Mouse (Mus musculus) adrenal gland, adult (tissue): ENCODE results near the gene Chn1.
A peak's percentile ranks its signal among the peaks of the same experiment; 100 is the strongest.

ENCODE experiments used
- DNase-seq, 2 experiments: peaks; one replicate each; pipeline ENCODE4 v3.0.0; 2022 to 2023; ENCODE audit warnings: low spot score in 1 of 2; ENCODE audit not compliant: inconsistent age in 2 of 2

Gene Chn1

GRCm38 (mm10) chr2:73654059-73654891, 120.9 kb downstream of the Chn1 start:
- DNase-seq, result no peak

DNA sequence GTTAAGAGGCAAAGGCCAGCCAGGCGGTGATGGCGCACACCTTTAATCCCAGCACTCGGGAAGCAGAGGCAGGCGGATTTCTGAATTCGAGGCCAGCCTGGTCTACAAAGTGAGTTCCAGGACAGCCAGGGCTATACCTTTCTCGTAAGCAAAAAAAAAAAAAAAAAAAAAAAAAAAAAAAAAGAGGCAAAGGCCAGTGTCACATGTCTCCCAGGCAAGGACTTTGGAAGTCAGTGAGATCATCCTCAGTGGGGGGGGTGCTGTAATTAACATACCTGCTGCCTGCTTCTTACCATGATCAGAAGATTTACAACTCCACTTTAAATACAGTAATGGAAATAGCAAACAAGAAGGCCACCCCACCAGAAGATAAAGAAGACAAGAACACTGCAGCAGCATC, 137.5 kb downstream of the Chn1 start:
- DNase-seq, result no peak

- DNase-seq, result peak in 1 of 2 experiments; percentile 51
Observed at GRCm38 (mm10) chr2:73636387-73636786, 138.8 kb downstream of the Chn1 start.

DNA sequence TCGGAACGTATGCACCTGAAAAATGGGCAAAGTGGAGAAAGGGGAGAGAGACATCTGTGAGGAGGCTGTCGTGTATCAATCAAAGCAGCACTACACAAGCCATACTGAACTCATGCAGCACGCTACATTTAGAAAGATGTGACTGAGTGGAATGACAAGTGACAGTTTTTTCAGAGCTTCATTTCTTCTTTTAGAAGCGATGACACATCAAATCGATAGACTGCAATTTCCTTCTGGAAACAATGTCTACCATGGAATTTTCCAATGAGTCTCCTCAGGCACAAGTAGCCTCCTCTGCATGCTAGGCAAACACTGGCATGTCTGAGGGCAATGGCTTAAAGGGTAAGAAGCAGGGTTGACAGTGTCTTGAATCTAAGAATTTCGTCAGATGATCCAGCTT, 143.3 kb downstream of the Chn1 start:
- peak in 1 of 2 experiments; percentile 59 for DNase-seq

DNA sequence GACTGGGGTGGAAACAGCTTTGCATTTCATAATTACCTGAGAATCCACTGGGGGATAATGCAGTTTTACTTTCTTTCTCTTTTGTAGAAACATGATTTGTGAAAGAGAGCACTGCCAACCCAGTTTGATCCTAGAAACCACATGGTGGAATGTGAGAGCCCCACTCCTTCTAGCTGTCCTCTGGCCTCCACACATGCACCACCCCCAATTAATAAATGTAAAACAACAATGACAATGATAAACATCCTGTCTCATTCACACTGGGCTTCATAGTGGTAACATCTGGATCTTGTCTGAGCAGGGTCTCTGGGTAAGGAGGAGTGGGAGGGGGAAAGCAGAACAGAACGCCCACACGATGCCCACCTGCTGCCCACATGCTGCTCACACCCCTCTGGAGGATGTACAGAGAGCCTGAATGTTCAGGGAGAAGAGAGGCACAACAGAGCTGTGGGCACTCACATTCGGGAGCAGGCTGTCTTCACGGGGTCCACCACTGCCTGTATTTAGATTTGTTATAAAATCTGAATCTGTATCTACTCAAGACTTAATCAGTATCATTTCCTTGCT, 156.6 kb downstream of the Chn1 start:
- DNase-seq, result no peak

- no peak for DNase-seq
Observed at GRCm38 (mm10) chr2:73616434-73617057, 158.6 kb downstream of the Chn1 start.

GRCm38 (mm10) chr2:73615456-73615855, 159.7 kb downstream of the Chn1 start:
- no peak for DNase-seq

GRCm38 (mm10) chr2:73614303-73614702, 160.8 kb downstream of the Chn1 start:
- DNase-seq, result no peak

GRCm38 (mm10) chr2:73612941-73613340, 162.2 kb downstream of the Chn1 start:
- no peak for DNase-seq

GRCm38 (mm10) chr2:73612367-73612914, 162.7 kb downstream of the Chn1 start:
- DNase-seq, result no peak

DNA sequence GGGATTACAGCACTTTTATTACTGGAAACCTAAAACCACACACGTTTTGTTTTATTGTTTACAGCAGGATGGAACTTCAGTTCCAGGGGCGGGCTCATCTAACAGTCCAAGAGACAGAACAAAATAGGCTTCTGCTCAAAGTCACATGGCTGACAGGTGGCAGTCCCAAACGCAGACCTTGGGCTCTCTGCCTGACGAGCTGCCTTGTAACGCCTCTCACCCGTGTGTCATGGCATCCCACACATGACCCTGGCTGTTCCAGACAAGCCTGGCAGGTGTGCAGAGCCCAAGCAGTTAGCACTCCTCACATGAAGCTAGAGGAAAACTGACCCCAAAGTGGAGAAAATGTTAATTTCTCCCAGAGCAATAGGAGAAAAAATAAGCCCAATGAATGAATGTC, 163.3 kb downstream of the Chn1 start:
- peak in 1 of 2 experiments; percentile 49 for DNase-seq

GRCm38 (mm10) chr2:73609724-73610210, 165.4 kb downstream of the Chn1 start:
- no peak for DNase-seq

DNA sequence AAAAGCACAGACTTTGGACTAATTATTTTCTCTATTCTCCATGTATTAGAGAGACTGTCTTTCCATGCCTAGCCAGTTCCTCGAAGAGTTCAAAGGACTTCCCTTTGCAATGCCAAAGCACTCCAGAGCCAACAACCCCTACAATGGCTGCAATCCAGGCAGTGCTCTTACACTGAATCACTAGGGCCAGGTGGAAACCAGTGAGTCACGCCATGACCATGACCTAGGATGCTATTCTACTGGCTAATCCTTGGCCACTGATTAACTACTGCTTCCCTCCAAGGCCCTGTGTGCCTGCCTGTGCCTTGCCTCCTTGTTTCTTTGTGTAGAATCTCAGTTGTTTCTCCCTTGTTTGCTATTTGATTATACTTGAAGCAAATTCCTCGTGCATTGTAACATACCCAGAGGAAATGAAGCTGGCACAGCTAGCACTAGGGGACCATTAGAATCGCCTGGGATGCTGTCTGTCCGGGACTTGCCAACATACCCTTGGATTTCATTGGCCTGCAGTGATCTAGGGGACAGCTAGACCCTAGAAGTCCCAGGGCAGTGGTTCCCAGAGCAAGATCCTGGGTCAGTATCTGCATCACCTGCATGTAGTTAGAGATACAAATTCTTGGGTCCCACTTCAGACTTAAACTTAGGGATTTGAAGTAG, 166.0 kb downstream of the Chn1 start:
- peak; percentile 78 to 88 for DNase-seq

DNA sequence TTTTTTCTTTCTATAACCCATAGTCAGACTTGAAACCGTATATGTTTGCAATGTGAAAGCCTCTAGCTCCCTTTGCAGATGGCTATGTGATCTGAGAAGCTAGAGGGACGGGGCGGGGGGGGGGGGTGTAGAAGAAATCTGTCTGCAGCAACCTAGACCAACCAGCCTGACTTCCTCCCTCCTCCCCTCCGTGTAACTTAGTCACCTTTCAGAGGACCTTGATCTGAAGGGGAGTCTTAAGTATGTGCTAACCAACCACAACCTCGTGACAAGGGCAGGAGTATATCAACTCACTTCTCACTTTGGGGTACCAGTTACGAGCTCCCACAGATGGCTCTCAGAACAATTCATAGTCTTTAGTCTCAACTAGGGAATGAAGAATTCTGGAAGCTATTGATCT, 166.8 kb downstream of the Chn1 start:
- no peak for DNase-seq

GRCm38 (mm10) chr2:73607609-73608008, 167.5 kb downstream of the Chn1 start:
- peak in 1 of 2 experiments; percentile 52 for DNase-seq

GRCm38 (mm10) chr2:73607146-73607545, 168.0 kb downstream of the Chn1 start:
- DNase-seq, result no peak

- no peak for DNase-seq
Observed at GRCm38 (mm10) chr2:73606616-73607015, 168.5 kb downstream of the Chn1 start.

GRCm38 (mm10) chr2:73605077-73605476, 170.1 kb downstream of the Chn1 start:
- DNase-seq, result peak in 1 of 2 experiments; percentile 72

- DNase-seq, result no peak
Observed at GRCm38 (mm10) chr2:73604579-73604978, 170.6 kb downstream of the Chn1 start.

- DNase-seq, result no peak
Observed at GRCm38 (mm10) chr2:73600650-73601049, 174.5 kb downstream of the Chn1 start.

DNA sequence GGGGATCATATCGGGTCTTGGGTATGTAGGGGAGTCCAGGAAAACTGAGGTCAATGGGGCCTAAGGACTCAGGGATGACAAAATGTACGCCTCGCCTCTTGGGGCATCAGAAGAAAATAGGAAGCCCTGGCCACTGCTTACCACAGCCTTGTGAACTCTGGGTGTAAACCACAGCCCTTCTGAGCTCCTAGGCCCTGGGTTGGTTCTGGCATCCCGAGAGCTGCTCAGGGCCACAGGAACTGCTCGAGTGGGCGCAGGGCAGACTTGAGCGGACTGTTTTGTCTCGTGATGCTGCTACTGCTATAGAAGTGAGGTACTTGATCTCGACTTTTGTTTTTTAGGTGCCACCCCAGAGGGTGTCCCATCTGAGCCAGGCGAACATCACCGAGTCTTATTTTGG, 177.4 kb downstream of the Chn1 start:
- no peak for DNase-seq
